ENCODE assay signal across 8 mouse cellular contexts in the genomic region with DNA sequence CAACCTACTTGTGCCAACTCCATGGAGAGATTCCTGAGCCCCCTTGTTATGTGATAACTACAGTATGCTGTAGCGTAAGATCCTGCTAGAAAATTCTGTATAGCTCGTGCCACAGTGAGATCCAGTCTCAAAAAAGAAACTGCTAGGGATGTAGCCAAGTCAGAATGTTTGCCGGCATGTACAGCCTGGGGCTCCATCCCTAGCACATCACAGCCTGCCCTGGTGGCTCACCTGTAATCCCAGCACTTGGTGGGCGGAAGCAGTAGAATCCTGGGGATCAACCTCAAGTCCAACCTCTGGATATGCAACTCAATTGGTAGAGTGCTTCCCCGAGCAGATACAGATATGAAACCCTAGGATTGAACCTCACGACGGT. TPM values are rescaled to one million over a fixed set of nuclear protein-coding genes. Genes with fewer than 3 reads are reported as not detected.
DNase-seq lines count a peak whose midpoint lies in the region; ATAC-seq lines count a peak whose summit lies in the region.

No protein-coding gene starts in this region.

- 20% methylated on average over 7 of the region's 7 CpGs for WGBS in limb, embryonic 13.5 days
- WGBS in stomach, embryonic 15.5 days: 12% methylated on average over 7 of the region's 7 CpGs

- H3K9me3 ChIP-seq in limb, embryonic 13.5 days: no peaks in the 10 kb centered on the region
- H3K9me3 ChIP-seq in stomach, embryonic 15.5 days: no peaks in the 10 kb centered on the region

- peaks cover 9% of the 10 kb centered on the region; the same call in 1 of the 2 replicates for H3K36me3 ChIP-seq in limb, embryonic 13.5 days
- H3K36me3 ChIP-seq in stomach, embryonic 15.5 days: no peaks in the 10 kb centered on the region

- H3K4me3 ChIP-seq in limb, embryonic 13.5 days: peak overlapping the region; percentile 99
- H3K4me3 ChIP-seq in stomach, embryonic 15.5 days (replicated peaks): peak overlapping the region; percentile 75

- H3K27ac ChIP-seq in limb, embryonic 13.5 days: peak overlapping the region; percentile 99
- H3K27ac ChIP-seq in stomach, embryonic 15.5 days: peak overlapping the region; percentile 95

- ATAC-seq in cerebellum, adult (ENCODE audit: insufficient number of reproducible peaks, low FRiP score, low TSS enrichment): 0 out of 2 replicates have a peak, but pooled peaks have one; percentile 36
- ATAC-seq in limb, embryonic 13.5 days (ENCODE audit: low FRiP score, low read depth): no peak; the same call in 1 of the 2 replicates
- ATAC-seq in stomach, embryonic 15.5 days (ENCODE audit: insufficient read depth, low FRiP score, low read depth): peak; percentile 4

- peaks cover 26% of the 10 kb centered on the region for H3K4me1 ChIP-seq in limb, embryonic 13.5 days
- peaks cover 16% of the 10 kb centered on the region for H3K4me1 ChIP-seq in stomach, embryonic 15.5 days

- no peak for DNase-seq in cerebellum, adult 9-10 months
- DNase-seq in right cerebral cortex, postnatal 4 days: peak; percentile 13
- DNase-seq in right cerebral cortex, postnatal 36 days (ENCODE audit: low spot score in 2 of 2): no peak
- DNase-seq in frontal cortex, adult 2 months (ENCODE audit: extremely low spot score in 1 of 2, low spot score in 1 of 2): no peak
- no peak for DNase-seq in natural killer cell, adult 2 months (ENCODE audit: low spot score in 2 of 2)

- H3K4me2 ChIP-seq in limb, embryonic 13.5 days (replicated peaks): peak overlapping the region; percentile 77
- peak overlapping the region; percentile 84 for H3K4me2 ChIP-seq in stomach, embryonic 15.5 days

- H3K9ac ChIP-seq in limb, embryonic 13.5 days: peak overlapping the region; percentile 100
- H3K9ac ChIP-seq in stomach, embryonic 15.5 days: peak overlapping the region; percentile 56

- H3K27me3 ChIP-seq in limb, embryonic 13.5 days: no peaks in the 10 kb centered on the region
- no peaks in the 10 kb centered on the region for H3K27me3 ChIP-seq in stomach, embryonic 15.5 days (replicated peaks)

RNA-seq across cellular contexts. Expression of a gene that starts 0.5 kb away (rescaled TPM):
- polyA plus RNA-seq in limb, embryonic 13.5 days (2015; fragmentation: Nextera tagmentation; extraction: Ambion mirVana): 433 and 450 TPM in 2 replicates
- 425 and 464 TPM in 2 replicates for polyA plus RNA-seq in stomach, embryonic 15.5 days (2015; fragmentation: Nextera tagmentation; extraction: Ambion mirVana)
- 490 and 503 TPM in 2 replicates for polyA plus RNA-seq in frontal cortex, adult 2 months (2012; rRNA removed)
